Mouse (Mus musculus) 3T3-L1 (cell line): Measurements from ENCODE around the gene Gm28048.

Experiments
- DNase-seq: peaks from one replicate; pipeline ENCODE4 v3.0.0-alpha.2; 2015; ENCODE audit warnings: low read depth, low spot score

Gm28048 gene

GRCm38 (mm10) chr11:22891242-22891641 is 90.6 kb downstream of the Gm28048 start:
- DNase-seq = no peak

DNA sequence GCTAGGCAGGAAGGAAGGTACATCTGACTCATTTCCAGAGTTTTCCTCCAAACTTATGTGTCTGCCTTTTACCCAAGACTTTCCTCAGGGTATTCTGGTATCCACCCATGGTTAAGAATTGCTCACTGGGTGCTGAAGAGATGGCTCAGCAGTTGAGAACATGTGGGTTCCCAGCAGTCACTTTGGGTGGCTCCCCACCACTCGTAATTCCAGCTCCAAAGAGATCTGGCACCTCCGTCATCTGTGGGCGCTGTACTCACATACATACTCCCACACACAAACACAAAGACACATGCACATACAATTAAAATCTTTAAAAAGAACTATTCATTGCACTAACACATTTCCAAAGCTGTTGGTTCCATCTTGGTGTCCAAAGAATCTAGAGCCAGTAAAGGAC is 92.7 kb downstream of the Gm28048 start:
- DNase-seq = no peak

DNA sequence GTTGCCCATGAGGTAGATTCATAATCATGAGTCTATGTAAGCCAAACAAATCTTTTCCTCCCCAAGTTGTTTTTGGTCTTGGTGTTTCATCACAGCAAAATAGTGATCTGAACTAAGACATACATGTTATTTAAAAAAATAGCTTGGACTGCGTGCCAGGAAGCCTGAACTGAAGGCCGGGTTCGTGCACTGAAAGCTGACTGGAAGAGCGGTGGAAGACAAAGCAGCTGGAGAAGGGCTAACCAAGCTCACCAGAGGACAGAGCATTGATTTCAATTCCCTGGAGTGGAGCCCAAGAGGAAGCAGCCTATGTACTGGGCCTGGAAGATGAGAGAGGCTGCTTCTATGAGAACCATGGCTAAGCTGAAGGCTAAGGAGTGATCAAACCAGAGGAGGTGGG is 94.9 kb downstream of the Gm28048 start:
- DNase-seq = no peak

GRCm38 (mm10) chr11:22885350-22885749 is 96.5 kb downstream of the Gm28048 start:
- no peak for DNase-seq

DNA sequence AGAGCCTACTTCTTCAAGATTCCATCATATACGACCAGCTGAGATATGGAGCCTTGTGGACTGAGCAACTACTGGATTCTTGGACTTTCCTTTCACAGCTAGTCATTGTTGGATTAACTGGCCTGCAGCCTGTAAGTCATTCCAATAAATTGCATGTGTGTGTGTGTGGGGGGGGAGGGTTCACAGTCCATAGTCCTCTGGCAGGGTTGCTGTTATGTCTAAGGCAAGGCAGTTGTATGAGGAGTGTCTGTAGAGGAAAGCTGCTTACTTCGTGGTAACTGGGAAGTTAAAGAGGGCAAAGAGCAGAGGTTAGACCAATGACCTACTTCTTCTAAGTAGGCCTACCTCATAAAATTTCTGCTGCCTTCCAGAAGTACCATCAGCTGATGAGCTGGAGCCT is 98.2 kb downstream of the Gm28048 start:
- DNase-seq = no peak

DNA sequence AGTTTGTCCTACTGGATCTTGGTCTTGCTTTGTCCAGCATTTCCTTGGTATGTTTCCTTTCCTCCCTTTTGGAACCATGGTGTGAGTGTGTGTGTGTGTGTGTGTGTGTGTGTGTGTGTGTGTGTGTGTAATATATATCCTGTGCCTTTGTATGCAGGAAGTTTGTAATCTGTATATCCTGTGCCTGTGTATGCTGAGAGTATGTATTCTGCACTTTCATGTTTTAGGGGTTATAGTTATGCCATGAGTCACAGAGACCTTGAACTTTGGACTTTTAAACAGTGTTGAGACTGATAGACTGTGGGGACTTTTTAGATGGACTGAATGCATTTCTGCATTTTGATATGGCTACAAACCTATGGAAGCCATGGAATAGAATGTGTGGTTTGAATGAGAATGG is 99.0 kb downstream of the Gm28048 start:
- no peak for DNase-seq

DNA sequence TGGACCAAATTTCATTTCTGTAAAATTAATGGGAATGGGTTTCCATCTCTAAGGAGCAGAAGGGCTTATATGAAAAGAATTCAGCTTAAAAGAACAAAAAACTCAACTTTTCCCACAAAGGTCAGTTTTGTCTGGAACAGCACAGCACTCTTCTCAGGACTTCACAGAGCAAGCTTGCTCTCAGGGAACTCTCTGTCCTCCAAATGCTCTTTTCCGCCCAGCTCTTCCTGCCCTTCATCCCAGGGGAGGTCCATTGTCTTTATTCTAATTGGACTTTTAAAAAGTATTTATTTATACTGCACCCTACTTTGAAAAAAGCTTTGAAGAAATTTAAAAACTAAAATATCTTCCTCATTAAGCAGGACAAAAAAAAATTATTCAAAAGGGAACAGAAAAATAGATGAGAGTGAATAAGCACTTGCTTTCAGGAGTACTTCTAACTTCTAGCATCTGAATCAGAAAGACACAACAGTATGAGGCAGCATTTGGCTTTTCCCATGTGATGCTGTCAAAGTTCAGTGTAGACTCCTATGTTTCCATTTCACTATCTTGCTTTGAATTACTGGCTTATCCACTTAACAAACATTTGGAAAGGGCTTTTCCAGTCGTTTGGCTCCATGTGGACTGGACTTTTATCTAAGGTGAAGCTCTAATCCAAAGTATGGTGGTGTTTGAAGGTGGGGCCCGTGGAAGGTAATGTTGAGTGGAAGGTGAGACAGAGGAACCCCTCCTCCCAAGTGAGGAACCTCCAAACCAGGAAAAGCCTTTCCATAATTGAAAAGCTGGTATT is 101.3 kb downstream of the Gm28048 start:
- DNase-seq = no peak

- no peak for DNase-seq
Measured at GRCm38 (mm10) chr11:22879645-22880044, 102.2 kb downstream of the Gm28048 start.

DNA sequence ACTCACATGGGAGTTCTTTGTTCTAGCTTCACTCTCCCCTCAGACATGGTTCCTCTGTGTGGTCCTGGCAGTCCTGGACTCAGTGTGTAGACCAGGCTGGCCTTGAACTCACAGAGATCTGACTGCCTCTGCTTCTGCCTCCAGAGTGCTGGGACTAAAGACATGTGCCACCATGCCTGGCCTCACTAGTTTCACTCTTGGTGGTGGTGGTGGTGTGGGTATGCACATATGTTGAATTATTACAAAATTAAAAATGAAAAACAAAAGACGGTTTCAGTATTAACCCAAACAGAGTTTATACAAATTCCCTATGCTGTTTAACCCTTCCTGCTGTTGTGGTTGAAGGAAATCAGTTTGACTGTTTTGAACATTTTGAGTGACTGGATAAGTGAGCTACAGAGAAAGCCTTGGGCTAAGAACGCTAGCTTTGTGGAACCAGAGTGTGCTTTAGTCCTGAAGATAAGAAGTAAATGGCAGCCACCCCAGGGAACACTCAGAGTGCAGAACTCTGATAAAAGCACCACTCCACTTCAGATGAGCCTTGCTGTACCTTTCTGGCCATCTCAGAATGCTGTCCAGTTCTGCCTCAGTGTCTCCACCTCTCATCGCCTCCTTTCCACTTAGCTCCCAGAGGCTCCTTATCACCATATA is 105.1 kb downstream of the Gm28048 start:
- DNase-seq = no peak

DNA sequence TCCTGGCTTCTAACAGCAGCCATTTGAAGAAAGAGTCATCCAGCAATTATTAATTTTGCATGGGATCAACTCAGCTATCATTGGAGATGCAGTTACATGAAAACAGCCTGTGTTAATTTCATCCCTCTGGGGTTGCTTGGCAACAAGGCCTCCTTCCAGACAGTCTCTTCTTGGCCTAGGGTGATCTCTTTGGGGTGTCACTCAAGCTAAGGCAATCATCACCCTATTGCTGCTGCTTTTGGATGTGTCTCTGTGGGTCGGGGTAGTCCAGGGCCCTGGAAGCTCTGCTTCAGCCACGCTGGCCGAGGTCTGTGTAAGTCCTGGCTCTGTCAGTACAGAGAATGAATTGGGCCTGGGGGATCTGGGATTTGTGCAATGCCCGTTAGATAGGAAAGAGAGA is 106.6 kb downstream of the Gm28048 start:
- no peak for DNase-seq

DNA sequence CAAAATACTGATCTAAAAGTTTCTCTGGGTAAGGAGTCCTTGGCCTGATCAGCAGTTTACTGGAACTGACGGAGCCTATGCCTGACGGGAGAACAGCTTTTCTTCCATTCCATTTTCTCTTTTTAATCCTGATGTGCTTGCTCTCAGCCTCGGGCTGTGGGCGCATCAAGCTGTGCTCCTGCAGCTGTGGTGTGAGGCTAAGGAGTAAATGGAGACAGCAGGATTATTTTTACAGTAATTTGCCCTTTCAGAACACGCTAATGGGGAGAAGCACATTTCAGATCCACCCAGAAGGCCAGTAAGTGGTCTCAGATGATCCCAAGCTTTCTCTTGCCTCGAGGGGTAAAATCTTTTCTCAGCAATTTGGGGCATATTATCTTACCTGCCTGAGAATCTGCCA is 107.1 kb downstream of the Gm28048 start:
- no peak for DNase-seq

- DNase-seq = no peak
Measured at GRCm38 (mm10) chr11:22873383-22873782, 108.5 kb downstream of the Gm28048 start.

DNA sequence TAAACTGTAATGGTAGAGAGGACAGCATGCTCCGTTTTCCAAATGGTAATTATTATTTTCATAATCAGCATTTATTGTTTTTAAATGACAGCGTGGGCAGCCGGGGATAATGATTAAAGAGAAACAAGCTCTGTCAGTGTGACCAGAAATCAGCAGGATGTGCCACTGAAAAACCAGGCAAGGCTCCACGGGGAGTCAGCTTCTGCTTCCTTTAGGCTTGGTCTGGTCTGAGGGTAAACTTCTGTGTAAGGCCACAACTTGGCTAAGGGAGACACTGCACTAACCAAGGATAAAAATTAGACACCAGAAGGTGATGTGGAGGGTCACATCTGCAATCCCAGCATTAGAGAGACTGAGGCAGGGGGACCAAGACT is 109.6 kb downstream of the Gm28048 start:
- no peak for DNase-seq

GRCm38 (mm10) chr11:22871628-22872306 is 110.1 kb downstream of the Gm28048 start:
- no peak for DNase-seq

DNA sequence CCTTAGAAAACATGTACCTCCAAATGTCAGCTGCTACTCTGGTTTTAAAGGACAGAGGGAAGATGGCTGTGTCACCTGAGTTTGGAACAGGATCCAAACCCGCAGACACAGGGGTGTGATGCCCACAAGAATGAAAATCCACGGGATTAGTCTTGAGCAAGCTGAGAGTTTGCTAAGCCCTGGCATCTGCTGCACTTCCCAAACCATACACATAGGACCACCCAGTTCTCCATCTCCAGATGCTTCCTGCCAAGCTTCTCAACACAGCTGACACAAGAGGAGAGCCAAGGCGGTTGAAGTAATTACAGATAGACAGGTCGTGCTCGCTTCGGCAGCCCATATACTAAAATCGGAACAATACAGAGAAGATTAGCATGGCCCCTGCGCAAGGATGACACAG is 113.3 kb downstream of the Gm28048 start:
- DNase-seq = no peak

GRCm38 (mm10) chr11:22867691-22868090 is 114.2 kb downstream of the Gm28048 start:
- no peak for DNase-seq

- no peak for DNase-seq
Measured at GRCm38 (mm10) chr11:22865635-22866246, 116.1 kb downstream of the Gm28048 start.

GRCm38 (mm10) chr11:22864305-22865060 is 117.4 kb downstream of the Gm28048 start:
- DNase-seq = no peak

DNA sequence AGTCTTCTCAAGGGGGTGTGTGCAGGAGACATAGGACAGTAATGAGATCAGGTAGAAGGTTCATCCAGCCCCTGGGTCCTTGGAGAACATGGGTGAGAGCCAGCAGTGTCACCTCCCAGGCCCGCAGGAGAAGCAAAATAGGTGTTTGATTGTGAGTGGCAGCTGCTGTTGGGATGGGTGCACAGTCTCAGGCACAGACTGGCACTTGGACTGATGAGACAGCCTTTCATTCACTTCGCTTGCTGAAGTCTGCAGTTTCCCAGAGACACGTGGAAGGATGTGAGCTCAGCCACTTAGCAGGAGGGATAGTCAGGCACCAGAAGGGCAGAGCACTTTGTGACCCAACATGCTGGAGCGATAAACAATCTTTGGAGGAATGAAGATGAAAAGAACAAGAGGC is 118.3 kb downstream of the Gm28048 start:
- DNase-seq = no peak

DNA sequence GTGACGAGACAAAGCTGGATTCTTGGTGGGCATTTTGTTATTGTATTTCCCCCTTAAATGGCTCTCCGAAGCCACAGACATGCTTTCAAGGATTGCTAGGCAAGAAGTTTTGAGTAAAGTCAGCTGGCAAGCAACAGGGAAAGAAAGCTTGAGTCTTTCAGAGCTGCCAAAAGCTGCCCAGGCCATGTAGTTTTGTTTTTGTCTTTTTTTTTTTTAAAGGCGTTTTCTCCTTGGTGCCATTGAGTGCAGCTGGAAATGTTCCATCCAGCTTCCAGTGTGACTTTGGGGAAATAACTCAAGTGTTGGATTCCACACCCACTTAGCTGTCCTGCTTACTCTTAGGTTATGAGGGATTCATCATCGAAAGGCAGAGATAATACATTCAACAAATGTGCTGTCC is 120.6 kb downstream of the Gm28048 start:
- no peak for DNase-seq

DNA sequence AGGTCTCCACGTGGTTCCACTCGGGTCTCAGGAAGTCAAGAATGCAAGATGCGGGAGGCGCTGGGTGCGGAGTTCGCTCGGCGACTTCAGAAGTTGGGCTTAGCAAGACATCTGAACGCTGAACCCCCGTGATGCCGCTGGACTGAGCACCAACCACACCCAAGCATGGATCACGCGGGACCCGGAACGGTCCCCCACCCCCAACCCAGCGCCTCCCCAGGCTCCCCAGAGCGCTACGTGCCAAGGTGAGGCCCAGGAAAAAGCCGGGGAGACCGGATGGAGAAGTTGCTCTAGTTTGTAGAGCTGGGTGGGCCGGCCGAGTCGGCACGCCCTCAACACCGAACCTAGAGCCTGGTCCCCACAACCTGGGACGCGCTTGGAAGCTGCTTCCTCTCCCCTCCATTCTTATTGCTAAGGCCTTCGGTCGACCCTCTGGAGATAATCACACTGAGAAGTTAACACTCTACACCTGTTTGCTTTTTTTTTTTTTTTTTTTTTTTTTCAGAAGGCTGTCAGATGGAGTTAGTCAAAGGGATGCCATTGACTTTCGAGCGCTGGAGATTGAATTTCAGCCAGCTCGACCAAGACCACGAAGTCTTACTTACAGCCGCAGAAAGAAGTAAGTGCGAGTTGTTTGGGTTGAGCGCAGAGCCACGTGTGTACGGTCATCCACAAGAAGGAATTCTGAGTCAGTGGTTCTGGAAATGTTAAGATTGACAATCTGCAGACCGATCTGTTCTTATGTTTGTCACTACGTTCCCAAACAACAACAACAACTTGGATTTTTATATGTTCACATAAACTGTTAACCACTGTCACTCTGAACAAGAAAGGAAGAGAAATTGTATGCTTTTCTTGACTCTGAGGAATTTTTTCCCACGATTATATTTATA is 121.3 kb downstream of the Gm28048 start, which contains the start of gene B3gnt2:
TSS of gene B3gnt2 (minus strand) at position 627 of the 893 bp plus-strand sequence.
- no peak for DNase-seq
